Mouse (Mus musculus) brain, embryonic 14.5 days (tissue): ENCODE data around the gene Pa2g4. TPM values are rescaled to one million over a fixed set of nuclear protein-coding genes. Genes with fewer than 3 reads are reported as not detected.
A peak's percentile ranks its signal among the peaks of the same experiment; 100 is the strongest.
"Not testable (repeated sequence)": the region's sequence is repeated elsewhere in the genome, so short reads cannot be mapped to it uniquely, and the experiment has no call there.

Experiments
- DNase-seq: peaks from one replicate; pipeline ENCODE4 v3.0.0-alpha.2; 2011; ENCODE audit warnings: low read depth
- CTCF ChIP-seq: fragments of 200-500 bp; IDR thresholded peaks from 2 replicates; pipeline ENCODE4 v1.5.1; 2012; ENCODE audit warnings: inconsistent platforms, mild to moderate bottlenecking, moderate library complexity, borderline replicate concordance; ENCODE audit not compliant: insufficient read depth, insufficient read length; ENCODE audit errors: extremely low read depth
- POLR2A ChIP-seq: fragments of 200-500 bp; IDR thresholded peaks from 2 replicates; pipeline ENCODE4 v1.6.1; 2012; ENCODE audit warnings: mild to moderate bottlenecking, inconsistent platforms, borderline replicate concordance; ENCODE audit not compliant: poor library complexity, insufficient read depth, insufficient read length, severe bottlenecking; ENCODE audit errors: extremely low read depth
- polyA plus RNA-seq: library from polyadenylated mRNA; depleted of rRNA; stranded (reverse); fragments of >200 nt; gene quantifications from 2 replicates; pipeline ENCODE4 v1.2.3, GENCODE M21; 2012; rRNA removed

The Pa2g4 gene
- 117 and 123 TPM in 2 replicates for polyA plus RNA-seq

DNA sequence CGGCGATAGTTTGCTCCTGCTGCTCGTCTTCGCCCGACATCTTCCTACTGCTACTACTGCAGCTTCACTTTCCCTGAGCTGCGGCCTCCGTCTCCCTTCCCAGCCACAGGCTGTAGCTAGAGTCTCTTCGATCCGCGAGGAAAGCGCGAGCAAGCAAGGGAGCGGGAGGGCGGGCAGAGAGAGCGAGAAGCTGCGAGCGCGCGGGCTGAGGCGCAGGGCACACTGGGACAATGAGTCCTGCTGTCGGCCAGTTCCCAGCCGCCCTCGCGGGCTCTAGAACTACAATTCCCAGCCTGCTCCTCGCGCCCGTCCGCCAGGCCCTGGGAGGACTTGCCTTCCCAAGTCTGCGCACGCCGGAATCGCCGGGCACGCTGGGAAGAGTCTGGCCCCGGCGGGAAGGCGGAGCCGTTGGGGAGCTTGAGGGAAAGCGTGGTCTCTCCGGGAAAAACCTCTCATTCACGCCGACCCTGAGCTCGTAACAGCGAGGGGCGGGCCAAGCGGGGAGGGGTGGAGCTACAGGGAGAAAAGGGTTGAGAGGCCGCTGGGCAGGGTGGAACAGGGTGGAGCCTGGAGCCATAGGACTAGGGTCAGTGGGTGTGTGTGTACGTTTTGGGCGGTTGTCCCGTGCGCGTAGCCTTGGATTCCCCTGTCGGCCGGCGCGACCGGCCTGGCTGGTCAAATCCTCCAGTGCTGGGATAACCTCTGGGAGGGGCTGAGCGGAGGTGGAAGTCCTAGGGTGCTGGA lies at the start of gene Pa2g4:
Gene Pa2g4 (minus strand): TSS at position 200 of the 744 bp plus-strand sequence.
- TF ChIP-seq CTCF (no peak), POLR2A (peak; percentile 59; the same call in 1 of the 2 replicates)
- DNase-seq: peak; percentile 100

DNA sequence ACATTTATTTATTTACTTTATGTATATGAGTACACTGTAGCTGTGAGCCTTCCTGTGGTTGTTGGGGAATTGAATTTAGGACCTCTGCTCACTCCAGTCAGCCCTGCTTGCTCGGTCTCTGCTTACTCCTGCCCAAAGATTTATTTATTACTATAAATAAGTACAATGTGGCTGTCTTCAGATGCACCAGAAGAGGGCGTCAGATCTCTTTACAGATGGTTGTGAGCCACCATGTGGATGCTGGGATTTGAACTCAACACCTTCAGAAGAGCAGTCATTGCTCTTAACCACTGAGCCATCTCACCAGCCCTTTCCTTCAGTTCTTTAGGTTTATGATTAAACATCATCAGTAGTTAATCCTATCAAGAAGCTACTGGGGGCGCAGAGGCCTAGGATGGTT lies 49.1 kb upstream of the Pa2g4 start:
- DNase-seq: no peak
- no peak for TF ChIP-seq CTCF
- no peak for TF ChIP-seq POLR2A

DNA sequence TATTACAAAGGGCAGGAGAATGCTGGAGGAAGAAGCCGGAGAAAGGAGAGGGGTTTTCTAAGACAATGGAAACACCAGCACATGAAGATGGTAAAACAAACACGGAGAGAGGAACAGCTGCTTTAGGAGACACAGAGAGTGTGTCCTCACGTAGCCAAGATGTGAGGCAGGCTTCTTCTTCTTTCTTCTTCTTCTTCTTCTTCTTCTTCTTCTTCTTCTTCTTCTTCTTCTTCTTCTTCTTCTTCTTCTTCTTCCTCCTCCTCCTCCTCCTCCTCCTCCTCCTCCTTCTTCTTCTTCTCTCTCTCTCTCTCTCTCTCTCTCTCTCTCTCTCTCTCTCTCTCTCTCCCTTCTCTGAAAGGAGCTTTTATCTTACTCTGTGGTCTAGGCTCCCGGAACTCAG lies 48.0 kb upstream of the Pa2g4 start:
- not testable (repeated sequence) for DNase-seq

DNA sequence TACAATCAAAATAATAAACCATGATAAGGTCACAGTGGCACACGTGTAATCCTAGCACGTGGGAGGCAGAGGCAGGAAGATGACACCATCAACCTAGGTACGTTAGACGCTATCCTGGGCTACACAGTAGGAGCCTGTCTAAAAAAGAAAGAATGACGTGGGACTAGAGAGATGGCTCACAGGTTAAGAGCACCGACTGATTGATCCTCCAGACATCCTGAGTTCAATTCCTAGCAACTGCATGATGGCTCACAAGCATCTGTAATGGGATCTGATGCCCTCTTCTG lies 47.3 kb upstream of the Pa2g4 start:
- no peak for DNase-seq
- TF ChIP-seq POLR2A (no peak), CTCF (no peak)

DNA sequence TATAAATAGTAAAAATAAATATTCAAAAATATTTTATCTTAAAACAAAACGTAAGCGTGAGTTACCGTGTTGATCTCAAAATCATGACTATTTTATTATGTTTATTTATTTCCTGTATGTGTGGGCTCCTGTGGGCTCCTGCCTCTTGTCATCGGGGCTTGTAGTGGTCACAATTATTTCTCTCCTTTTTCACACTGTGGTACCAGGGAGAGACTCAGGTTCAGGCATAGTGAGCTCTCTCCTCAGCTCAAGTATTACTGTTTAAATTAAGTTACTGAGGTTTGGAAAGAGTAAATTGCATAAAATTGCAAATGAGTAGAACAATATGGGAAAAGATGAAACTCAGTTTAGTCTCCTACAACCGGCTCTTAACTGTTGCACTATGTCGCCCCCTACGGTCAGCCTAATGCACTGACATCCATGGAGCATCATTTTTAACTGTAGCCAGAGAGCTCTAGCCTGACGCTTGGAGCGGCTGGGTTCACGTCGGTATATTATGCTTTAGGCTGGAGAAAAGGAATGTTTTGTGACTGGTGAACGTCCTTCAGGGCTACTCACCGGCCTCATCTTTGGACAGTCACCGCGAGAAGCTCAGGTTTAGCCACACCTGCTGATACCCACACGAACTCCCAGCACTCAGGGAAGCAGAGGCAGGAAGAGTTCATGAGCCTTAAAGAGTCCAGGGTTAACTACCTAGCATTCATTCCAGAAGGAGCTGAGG lies 46.8 kb upstream of the Pa2g4 start:
- DNase-seq: peak; percentile 90
- TF ChIP-seq CTCF: peak; percentile 87
- TF ChIP-seq POLR2A: no peak

DNA sequence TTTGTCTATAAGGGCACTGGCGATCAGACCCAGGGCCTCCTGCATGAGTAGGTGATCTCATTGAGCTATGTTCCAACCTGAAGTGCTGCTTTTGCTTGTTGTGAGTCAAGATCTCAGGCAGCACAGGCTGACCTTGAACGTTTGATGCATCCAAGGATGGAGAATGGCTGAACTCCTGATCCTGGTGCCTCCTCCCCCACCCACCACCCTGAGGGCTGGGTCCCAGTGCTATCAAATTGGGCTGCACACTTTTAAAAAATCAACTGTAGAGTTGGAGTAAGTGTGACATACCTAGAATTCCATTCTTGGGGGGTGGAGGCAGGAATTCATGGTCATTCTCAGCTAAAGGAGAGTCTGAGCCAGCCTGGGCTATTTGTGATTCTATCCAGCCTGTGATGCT lies 40.7 kb upstream of the Pa2g4 start:
- TF ChIP-seq POLR2A (no peak), CTCF (no peak)

DNA sequence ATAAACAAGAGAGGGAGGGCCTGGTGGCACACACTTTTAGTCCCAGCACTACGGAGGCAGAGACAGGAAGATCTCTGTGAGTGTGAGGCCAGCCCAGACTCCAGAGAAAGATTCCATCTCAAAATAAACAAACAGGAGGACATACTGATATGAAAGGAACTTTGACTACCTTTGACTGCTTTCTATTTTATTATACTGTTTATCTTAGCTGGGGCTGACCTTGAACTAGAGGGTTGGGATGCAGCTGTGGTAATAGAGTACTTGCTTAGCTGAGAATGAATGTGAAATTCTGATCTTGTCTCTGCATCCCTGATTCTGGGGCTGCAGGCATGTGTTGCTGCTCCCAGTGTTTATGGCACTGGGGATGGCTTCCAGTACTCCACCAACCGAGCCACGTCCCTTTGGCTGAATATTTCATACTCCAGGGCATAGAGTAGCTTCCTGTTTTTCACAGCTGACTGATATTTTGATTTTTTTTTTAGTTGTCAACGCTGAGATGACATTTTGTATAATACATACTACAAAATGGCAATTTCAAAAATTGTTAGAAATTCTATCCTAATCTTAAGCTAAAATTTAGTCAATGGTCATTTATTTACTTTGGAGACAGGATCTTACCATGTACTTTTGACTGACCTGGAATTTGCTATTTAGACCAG lies 36.8 kb upstream of the Pa2g4 start:
- no peak for DNase-seq
- TF ChIP-seq CTCF (no peak), POLR2A (no peak)

More for the DNA sequence above, 40.7 kb upstream of the Pa2g4 start:
- DNase-seq: no peak

DNA sequence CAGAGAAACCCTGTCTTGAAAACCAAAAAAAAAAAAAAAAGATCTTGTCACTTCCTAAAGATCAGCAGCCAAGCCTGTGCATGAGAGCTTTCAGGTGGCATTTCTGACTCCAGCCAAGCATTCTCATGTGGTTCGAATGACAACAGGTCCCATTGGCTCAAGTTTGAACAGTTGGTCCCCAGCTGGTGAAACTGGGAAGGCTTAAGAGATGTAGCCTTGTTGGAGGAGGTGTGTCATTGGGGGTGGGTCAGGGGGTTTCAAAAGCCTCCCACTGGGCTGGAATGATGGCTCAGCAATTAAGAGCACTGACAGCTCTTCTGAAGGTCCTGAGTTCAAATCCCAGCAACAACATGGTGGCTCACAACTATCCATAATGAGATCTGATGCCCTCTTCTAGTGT lies 35.7 kb upstream of the Pa2g4 start:
- TF ChIP-seq CTCF: no peak
- no peak for TF ChIP-seq POLR2A
- no peak for DNase-seq

DNA sequence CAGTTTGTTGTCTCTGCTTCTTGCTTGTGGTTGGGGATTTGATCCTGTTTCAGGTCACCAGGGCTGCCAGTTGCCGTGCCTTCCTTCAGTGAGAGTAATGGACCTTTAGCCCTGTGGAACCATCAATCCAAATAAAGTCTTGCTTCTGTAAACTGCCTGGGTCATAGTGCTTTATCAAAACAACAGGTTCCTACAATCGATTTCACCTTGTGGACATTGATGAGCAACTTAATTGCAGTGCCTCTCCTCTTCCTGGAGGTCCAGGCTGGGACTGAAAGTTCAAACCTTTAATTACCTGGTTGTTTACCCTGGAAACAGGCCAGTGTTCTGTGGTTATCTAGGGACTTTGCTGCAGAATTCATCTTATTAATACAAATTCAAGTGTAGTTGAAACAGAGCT lies 32.7 kb upstream of the Pa2g4 start:
- no peak for DNase-seq
- TF ChIP-seq POLR2A: no peak
- TF ChIP-seq CTCF: no peak

DNA sequence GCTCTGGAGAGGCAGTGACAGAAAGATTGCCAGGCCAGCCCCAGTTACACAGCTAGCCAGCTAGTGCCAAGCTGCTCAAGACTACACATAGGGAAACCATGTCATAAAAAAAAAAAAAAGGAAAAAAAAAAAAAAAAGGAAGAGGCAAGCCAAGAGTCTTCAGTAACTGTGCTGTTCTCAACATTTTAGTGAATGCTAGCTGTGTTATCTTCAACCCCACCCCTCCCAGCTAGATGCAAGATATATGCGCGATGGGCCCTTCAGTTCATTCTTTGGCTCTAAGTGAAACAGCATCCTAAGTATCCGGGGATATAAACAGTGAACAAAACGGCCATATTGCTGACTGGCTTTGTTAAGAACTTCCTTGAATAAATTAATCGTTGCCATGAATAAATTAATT lies 27.0 kb upstream of the Pa2g4 start:
- TF ChIP-seq CTCF (no peak), POLR2A (no peak)
- DNase-seq: no peak

DNA sequence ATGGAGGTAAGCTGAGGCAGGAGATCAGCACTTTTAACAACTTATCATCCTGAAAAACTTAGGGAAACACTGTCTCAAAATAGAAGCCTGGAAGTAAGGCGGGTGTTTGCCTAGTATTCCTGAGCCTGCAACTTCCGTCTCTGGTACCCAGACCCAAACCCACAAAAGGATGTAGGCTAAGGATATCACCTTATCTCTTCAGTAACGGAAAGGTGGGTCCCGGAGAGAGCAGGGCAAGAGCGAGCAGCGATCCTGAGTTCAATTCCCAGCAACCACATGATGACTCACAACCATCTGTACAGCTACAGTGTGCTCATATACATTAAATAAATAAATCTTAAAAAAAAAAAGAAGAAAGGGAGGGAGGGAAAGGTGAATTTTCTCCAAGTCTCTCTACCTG lies 25.6 kb upstream of the Pa2g4 start:
- TF ChIP-seq CTCF (no peak), POLR2A (no peak)
- no peak for DNase-seq
